Mouse (Mus musculus) heart, embryonic 12.5 days (tissue): Measurements from ENCODE around the gene Pgc. TPM values are rescaled to one million over a fixed set of nuclear protein-coding genes. Genes with fewer than 3 reads are reported as not detected.
A peak's percentile ranks its signal among the peaks of the same experiment; 100 is the strongest.

Source experiments
- ATAC-seq: fragments of 200-750 bp; cut with Nextera tagmentation; 2 replicates; pipeline ENCODE4 v1.8.0; 2017; ENCODE audit warnings: moderate TSS enrichment, moderate library complexity; ENCODE audit not compliant: insufficient number of reproducible peaks, low FRiP score
- H3K27ac ChIP-seq: fragments of 300-500 bp; sonication (generic); 2 replicates; pipeline ENCODE4 v1.5.1; 2016; ENCODE audit warnings: mild to moderate bottlenecking, moderate library complexity; ENCODE audit not compliant: poor library complexity, severe bottlenecking
- H3K27me3 ChIP-seq: fragments of 300-500 bp; sonication (generic); replicated peaks from 2 replicates; pipeline ENCODE4 v1.6.1; 2016; ENCODE audit warnings: mild to moderate bottlenecking, moderate library complexity
- H3K36me3 ChIP-seq: fragments of 300-500 bp; sonication (generic); 2 replicates; pipeline ENCODE4 v1.6.1; 2016; ENCODE audit warnings: mild to moderate bottlenecking, moderate library complexity
- H3K4me1 ChIP-seq: fragments of 300-500 bp; sonication (generic); replicated peaks from 2 replicates; pipeline ENCODE4 v1.6.1; 2016; ENCODE audit warnings: mild to moderate bottlenecking
- H3K4me2 ChIP-seq: fragments of 300-500 bp; sonication (generic); 2 replicates; pipeline ENCODE4 v1.6.1; 2016; ENCODE audit warnings: mild to moderate bottlenecking, moderate library complexity
- H3K4me3 ChIP-seq: fragments of 300-500 bp; sonication (generic); 2 replicates; pipeline ENCODE4 v1.5.1; 2016; ENCODE audit warnings: mild to moderate bottlenecking
- H3K9ac ChIP-seq: fragments of 300-500 bp; sonication (generic); 2 replicates; pipeline ENCODE4 v1.6.1; 2016; ENCODE audit warnings: mild to moderate bottlenecking, moderate library complexity
- H3K9me3 ChIP-seq: fragments of 300-500 bp; sonication (generic); replicated peaks from 2 replicates; pipeline ENCODE4 v1.6.1; 2016; ENCODE audit warnings: mild to moderate bottlenecking, moderate library complexity
- WGBS: fragments of 180-500 bp; shearing (Covaris S2); methylation state at CpG from one replicate; pipeline ENCODE4 v1.1.7; 2016; 5-methylcytosine and 5-hydroxymethylcytosine counted together
- polyA plus RNA-seq: library from polyadenylated mRNA; unstranded; fragments of >200 nt; fragmentation: Nextera tagmentation; extraction: Ambion mirVana; gene quantifications from 2 replicates; pipeline ENCODE4 v1.2.1, GENCODE M21; 2016

Gene Pgc
- polyA plus RNA-seq: not detected in 2 replicates

DNA sequence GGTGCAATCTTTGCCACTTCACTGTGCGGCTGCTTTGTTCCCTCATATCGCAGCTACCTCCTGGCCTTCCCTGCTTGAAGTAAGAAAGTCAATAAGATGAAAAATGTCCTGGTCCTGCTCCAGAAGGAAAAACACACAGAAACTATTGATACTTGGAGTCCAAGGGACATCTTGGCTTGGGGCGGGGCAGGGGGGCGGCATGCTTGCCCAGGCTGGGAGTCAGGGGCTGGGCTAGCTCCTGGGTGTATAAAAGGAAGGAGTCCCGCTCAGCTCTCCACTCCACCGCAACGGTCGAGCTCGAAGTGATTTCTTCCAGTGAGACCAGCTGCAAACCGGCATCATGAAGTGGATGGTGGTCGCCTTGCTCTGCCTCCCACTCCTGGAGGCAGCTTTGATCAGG, at the start of gene Pgc:
Gene Pgc (plus strand): TSS at position 277 of the 400 bp plus-strand sequence.
- Histone ChIP-seq H3K27me3 (peaks cover 15% of the 10 kb centered on the region; the same call in 1 of the 2 replicates), H3K27ac (no peak within 1 kb of the TSS), H3K9ac (no peak within 1 kb of the TSS), H3K4me3 (no peak within 1 kb of the TSS), H3K36me3 (no peaks in the 10 kb centered on the region), H3K4me1 (0 out of 2 replicates have a peak, but pooled peaks cover 5% of the 10 kb centered on the region), H3K9me3 (no peaks in the 10 kb centered on the region), H3K4me2 (no peak within 1 kb of the TSS)
- no peak for ATAC-seq
- 68% methylated on average over 11 of the region's 11 CpGs for WGBS

GRCm38 (mm10) chr17:47678238-47678637, 48.4 kb upstream of the Pgc start:
- peaks cover under 1% of the 10 kb centered on the region; the same call in 1 of the 2 replicates for H3K4me1 ChIP-seq

GRCm38 (mm10) chr17:47678702-47679101, 47.9 kb upstream of the Pgc start:
- 81% methylated on average over 5 of the region's 5 CpGs for WGBS
- Histone ChIP-seq H3K4me3 (no peak overlapping the region), H3K4me2 (no peak overlapping the region), H3K36me3 (peaks cover 70% of the 10 kb centered on the region), H3K27ac (no peak overlapping the region), H3K4me1 (no peaks in the 10 kb centered on the region), H3K9me3 (no peaks in the 10 kb centered on the region), H3K9ac (no peak overlapping the region), H3K27me3 (no peaks in the 10 kb centered on the region)
- no peak for ATAC-seq

More at GRCm38 (mm10) chr17:47678238-47678637, 48.4 kb upstream of the Pgc start:
- no peak for ATAC-seq
- Histone ChIP-seq H3K9me3 (no peaks in the 10 kb centered on the region), H3K9ac (no peak overlapping the region), H3K27me3 (peaks cover 2% of the 10 kb centered on the region), H3K27ac (no peak overlapping the region), H3K4me2 (no peak overlapping the region), H3K4me3 (no peak overlapping the region), H3K36me3 (peaks cover 66% of the 10 kb centered on the region)
- 85% methylated on average over 5 of the region's 5 CpGs for WGBS

GRCm38 (mm10) chr17:47682836-47683235, 43.8 kb upstream of the Pgc start:
- H3K36me3 ChIP-seq: peaks cover 73% of the 10 kb centered on the region
- no peaks in the 10 kb centered on the region for H3K9me3 ChIP-seq
- H3K4me1 ChIP-seq: peaks cover 8% of the 10 kb centered on the region
- ATAC-seq: no peak
- H3K4me2 ChIP-seq: no peak overlapping the region
- H3K9ac ChIP-seq: no peak overlapping the region
- 73% methylated on average over 4 of the region's 4 CpGs for WGBS
- no peak overlapping the region for H3K4me3 ChIP-seq
- H3K27me3 ChIP-seq: no peaks in the 10 kb centered on the region
- H3K27ac ChIP-seq: no peak overlapping the region

GRCm38 (mm10) chr17:47687409-47688343, 39.0 kb upstream of the Pgc start:
- H3K9me3 ChIP-seq: no peaks in the 10 kb centered on the region
- peaks cover 11% of the 10 kb centered on the region for H3K4me1 ChIP-seq
- H3K27ac ChIP-seq: peak overlapping the region; percentile 68
- peak overlapping the region; percentile 71 for H3K4me3 ChIP-seq
- peak overlapping the region; percentile 98 for H3K4me2 ChIP-seq
- peak; percentile 84 for ATAC-seq
- under 1% methylated on average over 70 of the region's 70 CpGs for WGBS
- H3K9ac ChIP-seq: peak overlapping the region; percentile 80
- H3K27me3 ChIP-seq: peaks cover 19% of the 10 kb centered on the region; the same call in 1 of the 2 replicates
- peaks cover 32% of the 10 kb centered on the region for H3K36me3 ChIP-seq

GRCm38 (mm10) chr17:47688344-47688607, 38.4 kb upstream of the Pgc start, which contains the start of gene Tomm6:
Gene Tomm6, minus strand, starts transcription at chr17:47688386.
- Histone ChIP-seq H3K9ac (peak within 1 kb of the TSS; percentile 80), H3K36me3 (peaks cover 26% of the 10 kb centered on the region), H3K9me3 (no peaks in the 10 kb centered on the region), H3K27me3 (peaks cover 24% of the 10 kb centered on the region; the same call in 1 of the 2 replicates), H3K4me1 (peaks cover 11% of the 10 kb centered on the region), H3K27ac (peak within 1 kb of the TSS; percentile 68), H3K4me2 (peak within 1 kb of the TSS; percentile 98), H3K4me3 (peak within 1 kb of the TSS; percentile 71)
- 2% methylated on average over 9 of the region's 9 CpGs for WGBS
- no peak for ATAC-seq

DNA sequence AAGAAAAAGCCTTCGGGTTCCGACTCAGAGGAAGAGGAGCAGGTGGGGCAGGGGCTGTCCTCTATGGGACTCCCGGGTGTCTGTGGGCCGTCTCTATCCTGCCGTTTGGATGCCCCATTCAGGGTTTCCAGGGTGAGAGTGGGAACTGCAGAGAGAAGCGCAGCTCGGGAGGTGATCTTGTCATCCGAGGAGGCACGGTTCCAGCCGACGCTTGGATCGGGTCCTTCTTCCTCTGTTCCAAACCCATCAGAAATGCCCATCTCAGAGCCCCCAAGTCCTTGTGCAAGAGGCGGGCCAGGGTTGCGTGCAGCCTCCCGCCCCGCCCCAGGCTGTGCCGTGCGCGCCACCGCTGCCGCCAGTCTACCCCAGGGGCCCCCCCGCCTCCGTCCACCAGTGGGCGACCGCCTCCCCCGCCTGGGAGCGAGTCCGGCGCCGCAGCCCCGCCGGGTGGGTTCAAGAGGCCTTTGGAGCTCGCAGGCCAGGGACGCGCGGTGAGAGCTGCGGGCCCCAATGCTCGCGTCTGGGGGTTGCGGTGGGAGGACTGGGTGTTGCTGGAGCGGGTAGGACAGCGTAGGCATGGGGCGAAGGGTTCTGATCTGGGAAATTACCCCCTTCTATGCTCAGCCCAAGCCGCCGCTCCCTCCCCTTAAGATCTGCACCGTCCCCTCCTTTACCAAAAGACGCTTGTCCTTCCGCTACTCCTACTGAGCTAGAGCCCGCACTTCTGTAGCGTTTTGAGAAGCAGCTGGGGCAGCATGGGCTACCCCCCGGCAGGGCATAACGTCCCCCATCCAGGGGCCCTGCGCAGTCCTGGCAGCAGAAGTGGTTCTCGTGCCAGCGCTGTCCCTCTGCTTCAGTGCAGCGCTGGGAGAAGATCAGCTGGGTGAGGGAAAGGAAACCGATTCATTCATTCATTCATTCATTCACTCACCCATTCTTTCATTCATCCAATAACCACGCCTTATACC, 37.8 kb upstream of the Pgc start, which contains the start of gene Frs3:
Gene Frs3 (plus strand): TSS at position 423 of the 968 bp plus-strand sequence.
- 3% methylated on average over 57 of the region's 58 CpGs for WGBS
- Histone ChIP-seq H3K4me3 (peak within 1 kb of the TSS; percentile 71), H3K27ac (peak within 1 kb of the TSS; percentile 68), H3K9ac (peak within 1 kb of the TSS; percentile 80), H3K4me2 (peak within 1 kb of the TSS; percentile 98), H3K4me1 (peaks cover 15% of the 10 kb centered on the region), H3K36me3 (peaks cover 21% of the 10 kb centered on the region), H3K9me3 (no peaks in the 10 kb centered on the region), H3K27me3 (peaks cover 29% of the 10 kb centered on the region; the same call in 1 of the 2 replicates)
- peak; percentile 77 for ATAC-seq

- Histone ChIP-seq H3K9ac (no peak overlapping the region), H3K36me3 (peaks cover 13% of the 10 kb centered on the region), H3K9me3 (no peaks in the 10 kb centered on the region), H3K27ac (no peak overlapping the region), H3K27me3 (peaks cover 29% of the 10 kb centered on the region; the same call in 1 of the 2 replicates), H3K4me3 (peak overlapping the region; percentile 71; the same call in 1 of the 2 replicates), H3K4me2 (0 out of 2 replicates have a peak overlapping the region, but pooled peaks have one; percentile 98), H3K4me1 (peaks cover 20% of the 10 kb centered on the region)
- no peak for ATAC-seq
- WGBS: 64% methylated on average over 6 of the region's 8 CpGs
Measured at GRCm38 (mm10) chr17:47689894-47690293, 36.7 kb upstream of the Pgc start.

GRCm38 (mm10) chr17:47691650-47692049, 35.0 kb upstream of the Pgc start:
- H3K36me3 ChIP-seq: no peaks in the 10 kb centered on the region; the same call in 1 of the 2 replicates
- no peak overlapping the region for H3K9ac ChIP-seq
- peaks cover 29% of the 10 kb centered on the region; the same call in 1 of the 2 replicates for H3K27me3 ChIP-seq
- H3K4me1 ChIP-seq: peaks cover 24% of the 10 kb centered on the region
- WGBS: 89% methylated on average over 3 of the region's 3 CpGs
- no peaks in the 10 kb centered on the region for H3K9me3 ChIP-seq
- no peak overlapping the region for H3K4me3 ChIP-seq
- no peak overlapping the region for H3K27ac ChIP-seq
- H3K4me2 ChIP-seq: no peak overlapping the region
- ATAC-seq: no peak

DNA sequence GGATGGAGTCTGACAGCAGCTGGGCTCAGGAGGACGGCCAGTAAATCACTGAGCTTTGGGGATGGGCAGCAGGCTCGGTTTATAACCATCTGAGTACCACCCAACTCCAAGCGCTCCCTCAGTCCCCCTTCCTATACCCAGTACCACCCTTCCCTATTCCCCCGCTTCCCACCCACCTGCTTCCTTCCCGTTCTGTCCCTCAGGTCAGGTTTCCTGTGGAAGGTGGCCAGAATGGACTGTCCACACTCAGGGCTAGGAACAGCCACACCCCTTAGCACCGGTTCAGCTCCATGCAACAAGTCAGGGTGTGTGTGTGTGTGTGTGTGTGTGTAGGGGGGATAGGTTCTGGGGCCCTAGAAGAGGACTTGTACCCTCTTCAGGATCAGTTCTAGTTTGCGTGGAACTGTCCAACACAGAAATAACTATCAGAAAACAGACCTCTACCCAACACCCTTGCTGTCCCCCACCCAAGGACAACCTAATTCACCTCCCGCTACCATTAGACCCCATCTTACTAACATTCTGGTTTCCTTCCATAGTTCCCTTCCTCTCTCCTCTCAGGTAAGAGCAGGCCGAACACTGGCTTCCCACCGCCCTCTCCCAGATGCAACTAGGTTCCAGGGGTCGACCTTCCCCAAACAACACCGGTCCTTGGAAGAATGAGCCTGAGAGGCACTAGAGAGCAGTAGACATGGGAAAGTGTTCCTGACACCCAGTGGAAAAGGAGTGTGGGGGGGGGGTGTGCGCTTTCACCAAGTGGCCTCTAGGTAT, 32.8 kb upstream of the Pgc start:
- H3K27ac ChIP-seq: no peak overlapping the region
- H3K36me3 ChIP-seq: peaks cover 3% of the 10 kb centered on the region; the same call in 1 of the 2 replicates
- no peaks in the 10 kb centered on the region for H3K9me3 ChIP-seq
- WGBS: 36% methylated on average over 13 of the region's 13 CpGs
- H3K4me1 ChIP-seq: peaks cover 16% of the 10 kb centered on the region
- peaks cover 29% of the 10 kb centered on the region; the same call in 1 of the 2 replicates for H3K27me3 ChIP-seq
- peak overlapping the region; percentile 73 for H3K4me3 ChIP-seq
- no peak for ATAC-seq
- peak overlapping the region; percentile 71 for H3K9ac ChIP-seq
- peak overlapping the region; percentile 87 for H3K4me2 ChIP-seq
